Mouse (Mus musculus) thymus, adult 2 months (tissue): ENCODE results near the gene Casp1.

Source experiments
- CTCF ChIP-seq: fragments of 200-500 bp; IDR thresholded peaks from 2 replicates; pipeline ENCODE4 v1.5.1; 2012; ENCODE audit warnings: mild to moderate bottlenecking, control low read depth, low read length, moderate library complexity, borderline replicate concordance; ENCODE audit not compliant: control insufficient read depth, poor library complexity, insufficient read depth; ENCODE audit errors: extremely low read depth
- POLR2A ChIP-seq: fragments of 200-500 bp; IDR thresholded peaks from 2 replicates; pipeline ENCODE4 v1.6.1; 2012; ENCODE audit warnings: mild to moderate bottlenecking, low read length, control low read depth, moderate library complexity; ENCODE audit not compliant: control insufficient read depth, poor library complexity, insufficient read depth; ENCODE audit errors: extremely low read depth

GRCm38 (mm10) chr9:5270274-5270673 is 28.0 kb upstream of the Casp1 start:
- TF ChIP-seq POLR2A (no peak), CTCF (no peak)
